Mouse (Mus musculus) activated CD4-positive, CD25-positive, alpha-beta regulatory T cell, adult 4 months (primary cell): ENCODE results near the gene Aldh4a1. TPM values are rescaled to one million over a fixed set of nuclear protein-coding genes. Genes with fewer than 3 reads are reported as not detected.

Experiments used
- ATAC-seq: one replicate; pipeline ENCODE4 v1.8.0; 2017
- polyA plus RNA-seq, 2 experiments: library from polyadenylated mRNA; unstranded; fragments of 100-300 nt; shearing (Covaris generic); gene quantifications; one replicate each; pipeline ENCODE4 v1.2.1; 2017

Aldh4a1 gene
- polyA plus RNA-seq, 2 experiments from 2014 or later: 6.7 to 11.3 TPM

DNA sequence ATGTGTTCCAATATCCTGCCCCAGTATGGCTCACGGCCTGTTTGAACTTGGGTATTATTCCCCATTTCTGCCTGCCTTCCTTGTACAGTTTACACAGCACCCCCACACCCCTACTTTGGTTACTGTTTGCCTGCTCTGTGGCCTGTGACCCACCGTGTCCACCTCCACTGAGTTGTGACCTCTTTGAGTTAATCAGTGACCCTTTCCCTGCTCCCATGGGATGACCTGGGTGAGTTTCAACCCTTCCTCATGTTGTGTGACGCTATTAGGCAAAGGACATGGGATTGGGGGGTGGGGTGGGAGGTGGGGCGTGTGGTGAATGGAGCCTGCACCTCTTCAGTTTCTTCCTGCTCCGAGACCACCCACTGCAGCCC, 1.4 kb downstream of the Aldh4a1 start:
- ATAC-seq: no peak

DNA sequence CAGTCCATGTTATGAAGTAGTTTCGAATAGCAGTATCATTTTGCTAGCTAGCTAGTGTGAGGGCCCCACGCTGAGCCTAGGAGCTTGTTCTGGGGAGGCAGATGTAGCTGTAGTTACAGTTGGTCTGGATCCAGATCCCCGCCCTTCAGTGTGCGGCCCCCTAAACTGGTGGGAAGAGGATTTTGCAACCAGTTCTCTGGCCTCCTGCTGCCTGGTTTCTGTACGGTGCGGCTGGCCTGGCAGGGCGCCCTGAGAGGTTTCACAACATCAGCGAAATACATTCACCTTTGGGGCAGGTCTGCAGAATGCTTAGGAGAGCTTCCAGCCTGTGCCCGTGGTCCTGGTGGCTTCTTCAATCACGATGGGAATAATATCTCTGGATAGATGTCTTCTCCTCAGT, 2.0 kb downstream of the Aldh4a1 start:
- no peak for ATAC-seq

DNA sequence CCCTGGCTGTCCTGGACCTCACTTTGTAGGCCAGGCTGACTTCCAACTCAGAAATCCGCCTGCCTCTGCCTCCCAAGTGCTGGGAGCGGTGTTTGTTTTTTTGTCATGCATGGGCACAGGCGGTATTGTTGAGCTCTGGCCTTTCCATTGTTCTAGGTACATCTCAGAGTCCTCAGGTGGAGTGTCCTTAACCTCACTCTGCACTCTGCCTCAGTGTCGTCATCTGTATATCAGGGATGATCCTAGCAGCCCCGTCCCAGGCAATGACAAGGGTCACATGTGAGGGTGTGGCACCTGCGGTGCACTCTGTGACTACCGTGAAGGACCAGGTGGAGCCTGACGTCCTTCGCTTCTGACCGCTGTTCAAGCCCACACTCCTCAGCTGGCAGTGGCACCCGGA, 4.7 kb downstream of the Aldh4a1 start:
- no peak for ATAC-seq

DNA sequence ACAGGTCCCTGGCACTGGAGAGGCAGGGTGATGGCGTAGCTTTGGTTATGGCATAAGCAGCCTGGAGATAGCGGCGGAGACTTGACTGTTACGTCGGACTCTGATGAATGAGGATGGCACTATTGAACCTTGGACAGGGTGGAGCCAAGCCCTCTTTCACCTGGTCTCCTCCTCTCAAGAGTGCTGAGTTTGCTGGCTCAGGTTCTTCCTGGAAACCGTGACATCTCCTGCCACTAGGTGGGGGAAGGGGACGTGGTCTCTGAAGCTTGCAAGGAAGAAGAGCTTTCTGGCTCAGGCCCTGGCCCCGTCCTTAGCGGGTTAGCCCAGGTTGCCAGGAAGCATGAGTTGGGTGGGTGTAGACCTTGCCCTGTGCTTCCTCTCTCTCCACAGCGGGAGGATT, 7.5 kb downstream of the Aldh4a1 start:
- ATAC-seq: no peak

DNA sequence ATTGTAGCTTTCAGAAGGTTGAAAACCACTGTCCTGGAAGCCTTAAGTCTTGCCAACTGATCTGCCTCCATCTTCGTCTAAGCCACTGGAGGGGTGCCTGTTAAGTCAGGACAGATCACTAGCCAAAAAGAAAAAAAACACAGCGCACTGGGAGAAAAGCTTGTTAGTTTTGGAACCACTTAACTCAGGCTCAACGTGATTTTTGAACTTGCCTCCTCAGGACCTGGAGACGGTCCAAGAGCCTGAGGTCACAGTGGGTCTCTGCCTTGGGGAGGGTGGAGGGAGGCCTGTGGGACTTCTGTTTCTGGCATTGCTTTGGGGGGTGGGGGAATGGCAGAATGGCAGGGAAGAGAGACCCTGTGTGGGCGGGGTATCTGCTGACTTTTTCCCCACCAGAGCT, 8.5 kb downstream of the Aldh4a1 start:
- ATAC-seq: no peak

DNA sequence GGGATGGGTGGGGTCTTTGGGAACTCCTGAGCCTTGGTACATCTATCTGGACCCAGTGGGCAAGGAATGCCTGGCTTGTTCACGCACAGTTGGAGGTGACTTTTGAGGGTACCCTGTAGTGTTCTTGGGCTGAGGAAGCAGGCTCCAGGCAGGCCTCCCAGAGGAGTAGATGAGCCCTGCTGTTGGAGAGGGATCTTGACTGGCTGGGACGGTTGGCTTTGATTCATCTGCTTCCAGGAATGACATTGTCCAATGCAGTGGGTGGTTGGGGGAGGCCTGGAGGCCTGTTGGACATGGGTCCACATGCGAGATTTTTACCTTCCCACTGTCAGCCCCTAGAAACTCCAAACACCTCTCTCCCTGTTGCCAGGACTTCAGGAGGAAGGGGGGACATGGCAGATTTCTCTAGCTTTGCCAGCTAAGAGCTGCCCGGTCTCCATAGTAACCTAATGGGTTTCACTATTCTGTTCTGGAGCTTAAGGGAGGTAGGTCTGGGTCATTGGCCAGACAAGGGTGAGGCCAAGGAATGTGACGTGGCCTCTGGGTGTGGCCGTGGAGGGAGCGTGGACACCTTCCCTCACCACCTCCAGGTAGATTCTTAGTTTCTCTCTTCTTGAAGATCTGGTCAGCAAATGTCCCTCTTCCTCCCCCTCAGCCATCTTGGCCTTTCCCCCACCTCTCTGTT, 9.0 kb downstream of the Aldh4a1 start:
- ATAC-seq: no peak

DNA sequence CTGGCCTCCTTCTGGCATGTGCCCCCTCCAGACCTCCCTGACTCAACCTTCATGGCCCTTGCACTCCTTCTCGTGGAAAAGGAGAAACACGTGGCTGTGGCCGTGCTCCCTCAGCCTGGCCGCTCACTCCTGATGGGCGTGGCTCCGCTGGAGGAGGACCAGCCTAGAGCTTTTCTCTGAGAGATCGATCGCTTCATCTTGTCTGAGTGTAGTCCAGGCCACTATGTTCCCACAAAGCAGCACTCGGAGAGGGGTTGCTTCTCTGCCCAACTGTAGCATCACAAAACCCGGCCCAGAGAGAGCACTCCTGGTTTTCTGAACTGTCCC, 9.6 kb downstream of the Aldh4a1 start:
- ATAC-seq: no peak

DNA sequence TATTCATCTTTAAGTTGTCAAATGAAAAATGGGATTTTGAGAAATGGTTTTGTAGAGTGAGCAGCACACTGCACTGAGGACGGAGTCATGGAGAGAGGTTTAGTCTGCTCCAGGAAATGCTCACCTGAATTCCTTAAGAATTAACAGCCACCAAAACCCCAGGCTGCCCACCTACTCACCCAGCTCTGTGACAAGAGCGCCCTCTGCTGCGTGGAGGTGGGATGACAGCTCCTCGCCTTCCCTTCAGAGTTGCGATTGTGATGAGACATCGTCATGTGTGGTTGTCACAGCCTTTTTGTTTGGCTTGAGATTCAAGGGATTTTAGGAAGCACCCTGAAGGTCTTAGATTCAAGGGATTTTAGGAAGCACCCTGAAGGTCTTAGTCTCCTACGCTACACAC, 13.7 kb downstream of the Aldh4a1 start:
- ATAC-seq: no peak

DNA sequence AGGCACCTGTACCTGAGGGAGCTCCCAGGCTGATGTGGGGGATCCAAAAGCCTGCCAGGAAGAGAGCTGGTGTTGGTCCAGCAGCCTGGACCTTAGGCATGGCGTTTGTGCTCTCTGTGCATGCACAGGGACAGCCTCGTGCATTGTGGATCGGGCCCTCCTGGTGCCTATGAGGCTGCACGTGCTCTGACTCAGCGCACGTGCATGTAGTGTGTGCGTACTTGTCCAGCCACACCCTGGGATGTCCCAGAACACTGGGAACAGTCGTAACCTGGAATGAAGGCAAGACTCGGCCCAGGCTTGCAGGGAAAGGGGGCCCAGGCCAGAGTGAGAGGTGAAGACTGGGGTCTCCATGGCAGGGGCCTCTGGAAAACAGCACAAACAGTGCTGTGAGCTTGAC, 15.2 kb downstream of the Aldh4a1 start:
- no peak for ATAC-seq

DNA sequence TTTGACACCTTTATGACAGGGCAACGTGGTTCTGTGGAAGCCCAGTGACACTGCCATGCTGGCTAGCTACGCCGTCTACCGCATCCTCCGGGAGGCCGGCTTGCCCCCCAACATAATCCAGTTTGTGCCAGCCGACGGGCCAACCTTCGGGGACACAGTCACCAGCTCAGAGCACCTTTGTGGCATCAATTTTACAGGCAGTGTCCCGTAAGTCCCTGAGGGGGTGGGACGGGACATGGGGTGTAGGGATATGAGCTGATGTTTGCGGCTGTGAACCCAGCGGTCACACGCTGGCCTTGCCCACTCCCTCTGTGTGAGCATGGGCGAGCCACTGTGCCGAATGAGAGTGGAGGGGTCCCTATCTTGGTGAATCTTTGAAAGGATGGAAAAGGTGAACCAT, 15.7 kb downstream of the Aldh4a1 start:
- no peak for ATAC-seq

DNA sequence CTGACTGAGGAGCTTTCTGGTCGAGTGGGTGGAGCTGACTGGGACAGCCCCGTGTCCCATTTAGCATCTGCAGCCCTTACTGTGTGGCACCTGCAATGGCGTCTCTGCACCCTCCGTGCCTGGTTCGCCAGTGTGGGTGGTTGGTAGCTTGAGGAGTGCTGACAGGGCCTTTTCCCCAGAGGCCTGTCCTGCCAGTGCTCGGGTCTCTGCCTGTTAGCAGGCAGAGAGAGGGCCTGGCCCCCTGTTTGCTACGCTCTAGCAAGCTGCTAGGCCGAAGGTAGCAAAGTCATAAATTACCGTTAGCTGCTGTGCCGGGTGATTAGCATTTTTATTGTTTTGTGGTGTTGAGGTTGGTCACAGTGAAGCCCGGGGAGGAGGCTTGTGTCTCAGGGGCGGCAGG, 17.1 kb downstream of the Aldh4a1 start:
- no peak for ATAC-seq

DNA sequence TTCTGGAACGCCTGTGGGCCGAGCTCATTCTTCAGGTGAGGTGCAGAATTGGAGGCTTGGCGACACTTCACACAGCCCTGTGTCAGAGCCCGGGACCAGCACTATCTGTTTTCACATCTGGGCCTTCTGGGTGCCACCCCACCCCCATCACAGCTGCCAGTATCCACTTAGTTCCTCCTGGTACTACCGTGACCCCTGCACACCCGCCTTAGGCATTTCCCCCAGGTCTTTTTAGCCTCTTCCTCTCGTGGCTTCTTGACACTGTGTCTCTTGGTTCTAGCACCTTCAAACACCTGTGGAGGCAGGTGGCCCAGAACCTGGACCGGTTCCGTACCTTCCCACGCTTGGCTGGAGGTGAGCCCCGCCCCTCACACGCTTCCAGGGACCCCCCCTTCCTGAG, 17.7 kb downstream of the Aldh4a1 start:
- ATAC-seq: no peak

DNA sequence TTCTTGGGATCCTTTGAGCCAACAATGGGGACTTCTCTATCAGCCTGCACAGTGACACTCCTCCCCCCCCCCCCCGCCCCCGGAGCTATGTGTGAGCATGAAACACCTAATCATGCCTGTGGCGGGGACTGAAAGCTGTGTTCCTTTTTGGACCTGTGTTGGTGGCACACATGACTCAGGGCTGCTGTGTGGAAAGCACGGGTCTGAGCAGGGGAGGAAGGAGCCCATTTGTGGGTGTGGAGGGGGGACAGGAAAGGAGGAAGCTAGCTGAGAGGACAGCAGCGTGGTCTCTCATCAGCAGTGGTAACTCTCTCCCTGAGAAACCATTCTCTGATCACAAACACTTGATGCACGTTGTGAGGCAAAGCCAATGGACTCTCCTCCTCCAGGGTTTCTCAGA, 18.1 kb downstream of the Aldh4a1 start:
- no peak for ATAC-seq

DNA sequence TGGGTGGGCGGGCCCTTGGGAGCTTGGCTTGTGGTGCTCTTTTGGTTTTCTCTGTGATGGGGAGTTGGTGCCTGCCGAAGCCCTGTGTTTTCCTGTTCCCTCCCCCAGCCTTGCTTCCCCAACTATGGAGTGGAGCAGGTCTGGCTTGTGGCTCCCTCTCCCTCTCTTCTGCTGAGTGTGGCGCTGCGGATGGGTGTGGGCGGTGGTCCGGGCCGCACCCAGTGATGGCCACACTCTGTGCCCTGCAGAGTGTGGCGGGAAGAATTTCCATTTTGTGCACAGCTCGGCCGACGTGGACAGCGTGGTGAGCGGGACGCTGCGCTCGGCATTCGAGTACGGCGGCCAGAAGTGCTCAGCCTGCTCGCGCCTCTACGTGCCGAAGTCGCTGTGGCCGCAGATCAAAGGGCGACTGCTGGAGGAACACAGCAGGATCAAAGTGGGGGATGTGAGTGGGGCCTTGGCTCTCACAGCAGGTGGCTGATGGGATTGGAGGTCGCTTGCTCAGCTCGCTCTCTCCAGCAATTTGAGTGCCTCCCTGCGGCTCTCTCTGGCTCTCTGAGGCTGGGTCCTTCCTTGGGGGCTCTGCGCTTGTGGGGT, 19.3 kb downstream of the Aldh4a1 start:
- ATAC-seq: no peak

DNA sequence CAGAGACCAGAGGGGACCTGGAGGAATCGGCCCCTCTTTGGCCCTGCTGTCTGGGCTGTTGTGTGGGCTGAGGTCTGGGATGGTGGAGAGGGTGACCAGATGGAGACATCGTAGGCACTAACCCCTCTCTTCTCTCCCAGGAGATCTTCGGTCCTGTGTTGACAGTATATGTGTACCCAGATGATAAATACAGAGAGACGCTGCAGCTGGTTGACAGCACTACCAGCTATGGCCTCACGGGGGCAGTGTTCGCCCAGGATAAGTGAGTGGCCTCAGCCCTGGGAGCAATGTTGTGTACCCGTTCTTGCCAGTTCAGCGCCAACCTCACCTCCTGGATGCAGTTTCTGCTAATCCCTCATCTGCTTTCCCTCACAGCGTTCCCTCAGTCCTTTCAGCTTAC, 21.3 kb downstream of the Aldh4a1 start:
- no peak for ATAC-seq

DNA sequence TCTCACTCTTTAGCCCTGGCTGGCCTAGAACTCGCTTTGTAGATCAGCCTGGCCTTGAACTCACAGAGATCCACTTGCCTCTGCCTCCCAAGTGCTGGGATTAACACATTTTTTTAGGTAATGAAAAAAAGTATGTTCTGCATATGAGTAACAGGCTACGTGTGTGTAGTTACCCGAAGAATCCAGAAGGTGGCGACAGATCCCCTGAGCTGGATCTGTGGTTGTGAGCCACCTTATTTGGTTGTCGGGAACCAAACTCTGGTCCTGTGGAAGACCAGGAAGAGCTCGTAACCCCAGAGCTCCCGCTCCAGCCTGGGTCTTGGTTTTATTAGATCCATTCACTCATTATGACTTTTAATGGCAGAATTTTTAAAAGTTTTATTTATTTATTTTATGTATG, 24.2 kb downstream of the Aldh4a1 start:
- no peak for ATAC-seq

DNA sequence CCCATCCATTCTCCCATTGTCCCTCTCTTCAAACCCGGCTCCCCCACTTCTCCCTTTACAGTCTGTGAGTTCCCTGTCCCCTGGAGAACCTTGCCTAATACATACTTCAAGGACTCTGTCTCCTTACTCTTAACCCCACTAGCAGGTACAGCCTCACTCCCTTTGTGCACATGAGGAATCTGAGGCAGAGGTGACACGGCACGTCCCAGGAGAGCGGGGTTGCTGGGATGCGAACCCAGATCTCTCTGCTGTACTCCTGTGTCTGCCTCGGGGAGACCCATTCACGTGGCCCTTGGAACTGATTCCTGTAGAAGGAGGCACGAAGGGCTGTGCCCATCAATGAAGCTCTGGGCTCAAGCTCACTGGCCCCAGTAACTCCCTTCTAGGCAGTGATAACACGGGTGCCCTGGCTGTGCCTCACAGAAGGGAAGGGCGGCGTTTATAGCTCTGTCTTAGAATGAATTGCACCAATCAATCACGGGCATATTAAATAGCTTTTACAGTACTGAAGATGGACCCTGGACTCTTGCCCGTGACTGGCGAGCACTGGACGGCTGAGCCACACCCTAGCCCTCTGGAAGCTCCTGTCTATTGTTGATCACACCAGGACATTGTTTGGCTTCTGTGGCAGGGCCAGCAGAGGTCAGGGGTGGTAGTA, 27.5 kb downstream of the Aldh4a1 start:
- no peak for ATAC-seq

DNA sequence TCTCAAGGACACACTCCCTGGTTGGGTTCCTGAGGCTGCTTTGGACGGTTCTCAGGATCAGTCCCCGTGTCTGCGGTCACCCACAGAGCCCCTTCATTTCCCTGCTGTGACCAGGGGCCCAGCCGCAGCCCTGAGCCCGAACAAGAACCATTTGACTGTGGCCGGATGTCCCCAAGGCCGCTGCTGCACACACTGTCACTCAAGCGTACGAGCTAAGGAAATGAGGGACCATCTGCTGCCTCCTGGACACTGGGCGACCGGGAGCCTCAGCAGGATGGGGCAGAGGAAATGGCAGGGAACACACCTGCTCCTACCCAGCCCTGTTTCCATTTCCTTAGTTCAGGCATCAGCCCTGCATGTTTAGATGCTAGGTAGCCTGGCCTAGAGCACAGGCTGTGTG, 28.2 kb downstream of the Aldh4a1 start:
- ATAC-seq: no peak

DNA sequence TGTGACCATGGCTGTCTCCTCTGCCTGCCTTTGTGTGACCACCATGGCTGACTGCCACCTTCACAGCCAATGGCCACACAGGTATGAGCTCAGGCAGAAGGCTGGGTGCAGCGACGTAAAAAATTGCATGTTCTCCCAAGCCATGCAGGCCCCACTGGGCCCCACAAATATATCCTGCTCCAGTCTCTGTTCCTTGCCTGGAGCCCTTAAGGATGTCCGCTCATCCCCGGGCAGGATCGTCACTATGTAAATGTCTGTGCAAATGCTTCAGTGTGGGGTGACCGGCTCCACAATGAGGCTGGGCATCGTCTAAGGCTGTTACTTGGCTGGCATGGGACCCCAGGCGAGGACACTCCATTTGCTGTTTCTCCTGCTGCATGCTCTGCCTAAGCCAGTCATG, 30.6 kb downstream of the Aldh4a1 start, which contains the start of gene Tas1r2:
Tas1r2 (plus strand) TSS at position 301 of the 400 bp plus-strand sequence.
- ATAC-seq: no peak

DNA sequence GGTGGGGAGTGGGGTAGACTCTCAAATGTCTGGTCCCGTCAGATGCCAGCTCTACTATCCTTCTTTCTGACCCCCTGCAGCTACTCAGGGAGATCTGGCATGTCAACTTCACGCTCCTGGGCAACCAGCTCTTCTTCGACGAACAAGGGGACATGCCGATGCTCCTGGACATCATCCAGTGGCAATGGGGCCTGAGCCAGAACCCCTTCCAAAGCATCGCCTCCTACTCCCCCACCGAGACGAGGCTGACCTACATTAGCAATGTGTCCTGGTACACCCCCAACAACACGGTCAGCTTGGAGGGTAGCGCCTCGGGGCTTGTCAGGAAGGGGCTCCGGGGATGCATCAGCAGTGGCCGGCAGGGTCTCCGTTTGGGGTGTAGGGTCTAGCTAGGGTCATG, 39.2 kb downstream of the Aldh4a1 start:
- ATAC-seq: no peak

DNA sequence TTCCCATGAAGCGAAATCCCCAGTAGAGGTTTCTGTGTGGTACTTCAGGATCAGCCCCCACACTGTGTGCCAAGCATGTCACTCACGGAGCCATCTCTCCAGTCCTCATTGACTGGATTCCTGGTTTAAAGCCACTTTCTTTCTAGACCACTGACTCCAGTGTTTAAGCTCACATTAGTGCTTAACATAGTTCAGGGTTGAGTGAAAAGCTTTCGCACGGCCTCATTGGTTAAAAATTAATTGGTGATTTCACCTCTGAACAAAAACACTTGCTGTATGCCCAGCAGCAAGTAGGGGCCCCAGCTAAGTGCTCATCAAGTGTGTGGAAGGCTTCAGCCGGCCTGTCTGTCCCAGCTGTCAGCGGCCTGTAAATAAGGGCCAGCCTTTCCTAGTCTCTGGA, 45.0 kb downstream of the Aldh4a1 start:
- ATAC-seq: no peak

DNA sequence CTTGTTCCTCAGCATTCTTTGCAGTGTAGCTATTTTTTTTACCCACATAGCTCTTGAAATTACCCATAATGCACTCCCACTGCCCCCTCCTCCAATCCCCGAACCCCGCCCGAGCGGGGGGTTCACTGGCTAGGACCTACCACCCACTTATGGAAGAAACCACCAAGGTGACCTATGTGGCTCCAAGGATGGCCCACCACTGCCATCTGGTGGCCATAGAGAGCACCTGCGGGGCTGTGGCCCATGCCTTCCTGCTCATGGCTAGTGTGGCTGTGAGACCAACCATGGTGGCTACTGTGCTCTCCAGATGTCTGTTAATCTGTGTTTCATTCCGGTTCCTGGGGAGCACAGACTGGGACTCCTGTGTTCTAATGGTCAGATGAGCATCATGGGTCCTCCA, 47.2 kb downstream of the Aldh4a1 start:
- ATAC-seq: no peak

DNA sequence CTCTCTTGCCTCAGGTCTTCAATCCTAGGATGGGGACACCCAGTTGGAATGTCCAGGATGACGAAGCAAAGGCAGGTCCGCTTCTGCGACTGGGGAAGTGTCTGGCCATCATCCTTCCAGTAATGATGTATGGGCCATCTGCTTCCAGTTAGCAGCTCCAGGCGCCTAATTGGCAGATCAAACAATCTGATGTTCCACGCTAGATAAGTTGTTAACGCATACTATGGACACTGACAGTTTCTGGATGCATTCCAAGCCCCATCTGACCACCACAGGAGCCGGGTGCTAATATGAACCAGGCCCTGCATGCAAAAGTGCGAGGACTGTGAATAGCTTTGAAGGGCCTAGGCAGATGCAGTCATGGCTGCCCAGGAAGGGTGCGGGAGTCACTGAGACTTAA, 53.0 kb downstream of the Aldh4a1 start:
- no peak for ATAC-seq
